Mouse (Mus musculus) right cerebral cortex, postnatal 10 days (tissue): Measurements from ENCODE around the gene Thada.

ENCODE experiments used
- DNase-seq, 2 experiments: peaks; one replicate each; pipeline ENCODE4 v3.0.0; 2021; ENCODE audit warnings: low spot score in 2 of 2

The Thada gene

GRCm38 (mm10) chr17:84187264-84187663, 278.7 kb downstream of the Thada start:
- peak in 1 of 2 experiments; percentile 31 for DNase-seq

- DNase-seq, result peak; percentile 42 to 45
Observed at GRCm38 (mm10) chr17:84186451-84187202, 279.4 kb downstream of the Thada start.

- peak; percentile 44 to 69 for DNase-seq
Observed at GRCm38 (mm10) chr17:84185581-84186450, 280.2 kb downstream of the Thada start.

GRCm38 (mm10) chr17:84185011-84185411, 281.0 kb downstream of the Thada start:
- DNase-seq, result peak; percentile 17 to 19

- peak; percentile 81 to 88 for DNase-seq
Observed at GRCm38 (mm10) chr17:84183291-84183781, 282.7 kb downstream of the Thada start.

GRCm38 (mm10) chr17:84182311-84183271, 283.4 kb downstream of the Thada start:
- DNase-seq, result peak; percentile 33 to 42

GRCm38 (mm10) chr17:84181502-84182310, 284.3 kb downstream of the Thada start:
- DNase-seq, result peak; percentile 62 to 68

- peak; percentile 32 to 47 for DNase-seq
Observed at GRCm38 (mm10) chr17:84180715-84181501, 285.1 kb downstream of the Thada start.

- DNase-seq, result peak; percentile 12 to 13
Observed at GRCm38 (mm10) chr17:84179973-84180365, 286.0 kb downstream of the Thada start.

GRCm38 (mm10) chr17:84179026-84179972, 286.7 kb downstream of the Thada start:
- peak; percentile 10 to 14 for DNase-seq

- peak; percentile 27 to 34 for DNase-seq
Observed at GRCm38 (mm10) chr17:84177481-84177880, 288.5 kb downstream of the Thada start.

GRCm38 (mm10) chr17:84176446-84176845, 289.6 kb downstream of the Thada start:
- DNase-seq, result peak in 1 of 2 experiments; percentile 9

GRCm38 (mm10) chr17:84175196-84175595, 290.8 kb downstream of the Thada start:
- peak; percentile 6 to 14 for DNase-seq

GRCm38 (mm10) chr17:84167377-84167776, 298.6 kb downstream of the Thada start:
- peak in 1 of 2 experiments; percentile 14 for DNase-seq

- DNase-seq, result peak in 1 of 2 experiments; percentile 11
Observed at GRCm38 (mm10) chr17:84166135-84166860, 299.7 kb downstream of the Thada start.

- peak in 1 of 2 experiments; percentile 6 for DNase-seq
Observed at GRCm38 (mm10) chr17:84165735-84166134, 300.3 kb downstream of the Thada start.

GRCm38 (mm10) chr17:84164146-84164545, 301.9 kb downstream of the Thada start:
- peak in 1 of 2 experiments; percentile 7 for DNase-seq
